In the genomic region with DNA sequence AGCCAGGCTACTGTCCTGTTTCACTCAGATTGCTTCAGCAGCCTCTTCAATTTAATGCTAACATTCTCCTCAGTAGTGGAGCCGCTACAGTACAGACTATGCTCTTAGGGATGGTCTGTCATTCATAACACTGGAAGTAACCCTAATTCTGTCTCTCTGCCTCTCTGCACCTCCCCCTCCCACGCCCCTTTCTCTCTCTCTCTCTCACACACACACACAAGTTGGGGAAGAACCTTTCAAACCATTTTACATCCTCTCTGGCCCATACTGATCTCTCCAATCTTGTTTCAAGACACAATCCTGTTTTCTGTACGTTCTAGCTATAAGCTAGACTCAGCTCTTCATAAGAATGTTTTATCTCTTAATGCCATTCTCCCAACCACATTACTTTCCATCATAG, we compare ENCODE assay signal across 24 mouse cellular contexts. TPM values are rescaled to one million over a fixed set of nuclear protein-coding genes. Genes with fewer than 3 reads are reported as not detected.
"Had no signal": no experiment of that assay in that cellular context is flagged by ENCODE, and none has a peak within 500 bp of the region (broad histone marks: within the 10 kb centered on the region; RNA-seq: fewer than 3 reads in every experiment).

No protein-coding gene starts in this region.

- H3K4me3 ChIP-seq: lung, embryonic 15.5 days; megakaryocyte, embryonic 14.5 days; midbrain, embryonic 13.5 days; midbrain, embryonic 15.5 days; neural tube, embryonic 12.5 days; stomach, embryonic 15.5 days had no signal

- ATAC-seq: lung, postnatal 0 days; midbrain, embryonic 13.5 days; midbrain, embryonic 15.5 days had no signal

- H3K27ac ChIP-seq: lung, embryonic 15.5 days; macrophage; midbrain, embryonic 13.5 days; midbrain, embryonic 15.5 days; neural tube, embryonic 12.5 days; stomach, embryonic 15.5 days; stomach, postnatal 0 days had no signal

- DNase-seq: lung, adult 2 months; lung, postnatal 14 days; lung, postnatal 36 days; right cerebral cortex, postnatal 14 days; thymus, adult 2 months; thymus, postnatal 25 days; thymus, postnatal 4 days had no signal

- H3K9ac ChIP-seq: lung, embryonic 15.5 days; midbrain, embryonic 13.5 days; midbrain, embryonic 15.5 days; neural tube, embryonic 12.5 days; stomach, embryonic 15.5 days had no signal

- H3K36me3 ChIP-seq: midbrain, embryonic 13.5 days; midbrain, embryonic 15.5 days; neural tube, embryonic 12.5 days; stomach, embryonic 15.5 days had no signal

- H3K9me3 ChIP-seq: lung, embryonic 15.5 days; megakaryocyte, embryonic 14.5 days; midbrain, embryonic 13.5 days; midbrain, embryonic 15.5 days; neural tube, embryonic 12.5 days; stomach, embryonic 15.5 days had no signal

- H3K4me2 ChIP-seq: lung, embryonic 15.5 days; midbrain, embryonic 11.5 days; midbrain, embryonic 13.5 days; midbrain, embryonic 15.5 days; neural tube, embryonic 12.5 days; stomach, embryonic 15.5 days had no signal

- H3K4me1 ChIP-seq: midbrain, embryonic 13.5 days; midbrain, embryonic 15.5 days; neural tube, embryonic 12.5 days; stomach, embryonic 15.5 days had no signal

- H3K27me3 ChIP-seq: lung, embryonic 15.5 days; megakaryocyte, embryonic 14.5 days; midbrain, embryonic 15.5 days; neural tube, embryonic 12.5 days; stomach, embryonic 15.5 days had no signal

RNA-seq across cellular contexts. Expression of gene Gsx2, which starts 39.9 kb away (rescaled TPM):
- total RNA-seq: megakaryocyte progenitor cell, adult 5-6 weeks; midbrain, postnatal 0 days; monocyte, adult 5-6 weeks; neutrophil, adult 5-6 weeks had no signal
- polyA plus RNA-seq: lung, adult 2 months; lung, embryonic 15.5 days; lung, postnatal 0 days; macrophage; spleen, adult 2 months; stomach, embryonic 15.5 days; stomach, postnatal 0 days; testis, adult 2 months; thymus, adult 2 months; urinary bladder, adult 2 months had no signal
